In the genomic region with DNA sequence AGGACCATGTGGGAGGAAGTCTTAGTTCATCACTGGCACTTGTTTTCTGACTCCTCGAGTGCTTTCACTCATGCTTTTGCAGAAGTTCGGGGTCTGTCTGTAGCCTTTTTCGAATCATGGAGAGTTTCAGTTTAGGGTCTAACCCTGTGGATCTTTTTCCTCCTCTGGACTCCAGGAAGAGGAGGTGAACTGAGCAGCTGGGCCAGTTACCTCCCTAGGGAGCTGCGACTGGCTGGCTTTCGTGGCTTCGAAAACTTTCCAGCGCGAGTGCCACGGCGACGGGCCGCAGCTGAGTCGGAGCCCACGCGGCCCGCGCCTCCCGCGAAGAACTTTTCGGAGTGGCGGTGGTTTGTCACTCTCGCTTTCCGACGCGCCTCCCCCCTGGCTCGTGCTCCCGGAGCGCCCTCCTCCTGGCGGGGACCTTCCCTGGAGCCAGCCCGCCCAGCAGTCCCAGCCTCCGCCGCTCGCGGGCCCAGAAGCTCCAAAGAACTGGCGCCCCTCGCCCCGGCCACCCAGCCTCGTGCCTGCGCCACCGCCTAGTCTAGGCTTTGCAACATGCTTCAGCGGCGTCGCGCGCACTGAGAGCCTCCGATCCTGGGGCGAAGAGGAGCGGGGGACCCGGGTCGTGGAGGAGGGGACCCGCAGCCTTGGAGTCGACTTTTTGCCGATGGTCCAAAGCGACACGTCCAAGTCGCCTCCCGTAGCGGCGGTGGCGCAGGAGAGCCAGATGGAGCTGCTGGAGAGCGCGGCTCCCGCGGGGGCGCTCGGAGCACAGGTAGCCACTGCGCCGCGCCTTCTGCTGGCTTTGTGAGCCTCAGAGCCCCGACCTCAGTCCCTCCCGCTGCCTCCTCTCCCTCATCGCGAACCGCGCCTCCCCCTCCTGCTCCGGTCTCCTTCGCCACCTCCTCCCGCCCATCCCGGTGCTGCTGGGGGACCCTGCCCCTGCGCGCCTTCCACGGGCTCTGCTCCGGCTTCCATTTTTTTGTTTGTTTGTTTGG, we compare ENCODE assay signal across 9 mouse cellular contexts. TPM values are rescaled to one million over a fixed set of nuclear protein-coding genes. Genes with fewer than 3 reads are reported as not detected.
A peak's percentile ranks its signal among the peaks of the same experiment; 100 is the strongest.
DNase-seq lines count a peak whose midpoint lies in the region; ATAC-seq lines count a peak whose summit lies in the region.
"Had no signal": no experiment of that assay in that cellular context is flagged by ENCODE, and none has a peak within 500 bp of the region (broad histone marks: within the 10 kb centered on the region; RNA-seq: fewer than 3 reads in every experiment).

No protein-coding gene starts in this region.

- peak overlapping the region; percentile 58 for H3K4me3 ChIP-seq in limb, embryonic 11.5 days (ENCODE audit: low read depth, low read length)
- peak overlapping the region; percentile 60 for H3K4me3 ChIP-seq in midbrain, embryonic 12.5 days

- no peaks in the 10 kb centered on the region for H3K9me3 ChIP-seq in limb, embryonic 11.5 days (ENCODE audit: control insufficient read depth, low read length)
- no peaks in the 10 kb centered on the region for H3K9me3 ChIP-seq in midbrain, embryonic 12.5 days

- H3K4me1 ChIP-seq in limb, embryonic 11.5 days (ENCODE audit: control insufficient read depth, insufficient read depth, low read length): 0 out of 2 replicates have a peak, but pooled peaks cover 3% of the 10 kb centered on the region
- H3K4me1 ChIP-seq in midbrain, embryonic 12.5 days: peaks cover 24% of the 10 kb centered on the region

- no peaks in the 10 kb centered on the region for H3K36me3 ChIP-seq in limb, embryonic 11.5 days (ENCODE audit: control insufficient read depth, insufficient read depth, low read length)
- no peaks in the 10 kb centered on the region for H3K36me3 ChIP-seq in midbrain, embryonic 12.5 days

- peak; percentile 90 for ATAC-seq in limb, embryonic 11.5 days (ENCODE audit: insufficient number of reproducible peaks, low FRiP score, low TSS enrichment, low read depth)
- ATAC-seq in midbrain, embryonic 12.5 days (ENCODE audit: low FRiP score, low read depth): peak; percentile 87
- ATAC-seq in erythroid progenitor cell, adult 5-6 weeks (replicated peaks; ENCODE audit: low FRiP score, poor library complexity, severe bottlenecking): no peak

- no peaks in the 10 kb centered on the region for H3K27me3 ChIP-seq in limb, embryonic 11.5 days (ENCODE audit: control insufficient read depth, insufficient read depth, low read length)
- peaks cover 41% of the 10 kb centered on the region for H3K27me3 ChIP-seq in midbrain, embryonic 12.5 days

- peak; percentile 74 for DNase-seq in adrenal gland, adult 8-10 months
- peak; percentile 80 for DNase-seq in embryo, embryonic 11 days
- DNase-seq in heart, adult 11 months: peak; percentile 95
- DNase-seq in kidney, adult 11 months: peak; percentile 30
- DNase-seq in limb, embryonic 11.5 days (ENCODE audit: low spot score): peak; percentile 85
- peak; percentile 23 to 49 for DNase-seq in spleen, postnatal 10 days (ENCODE audit: low spot score in 2 of 2)

- under 1% methylated on average over 82 of the region's 83 CpGs for WGBS in limb, embryonic 11.5 days
- WGBS in midbrain, embryonic 12.5 days: under 1% methylated on average over 71 of the region's 83 CpGs

- H3K9ac ChIP-seq in limb, embryonic 11.5 days (ENCODE audit: low read length): peak overlapping the region; percentile 77
- peak overlapping the region; percentile 70 for H3K9ac ChIP-seq in midbrain, embryonic 12.5 days (replicated peaks)

- 0 out of 2 replicates have a peak overlapping the region, but pooled peaks have one; percentile 36 for H3K27ac ChIP-seq in limb, embryonic 11.5 days (replicated peaks; ENCODE audit: low read depth, low read length)
- H3K27ac ChIP-seq in midbrain, embryonic 12.5 days (replicated peaks): peak overlapping the region; percentile 35; the same call in 1 of the 2 replicates
- H3K27ac ChIP-seq: macrophage had no signal

- H3K4me2 ChIP-seq in limb, embryonic 11.5 days (ENCODE audit: low read depth, severe bottlenecking): peak overlapping the region; percentile 92
- peak overlapping the region; percentile 92 for H3K4me2 ChIP-seq in midbrain, embryonic 12.5 days (replicated peaks)

RNA-seq across cellular contexts. Expression of a gene that starts 1.2 kb away (rescaled TPM):
- total RNA-seq in adrenal gland, adult 8-10 months (2022): 10 to 100 TPM; 49.9 to 73.1 (median 57.5) TPM
- polyA plus RNA-seq in limb, embryonic 11.5 days (2014; fragmentation: Nextera tagmentation; extraction: Ambion mirVana): 1.8 and 2.7 TPM in 2 replicates
- polyA plus RNA-seq in midbrain, embryonic 12.5 days (2016; fragmentation: Nextera tagmentation; extraction: Ambion mirVana): 2.2 and 2.7 TPM in 2 replicates
- total RNA-seq in erythroid progenitor cell, adult 5-6 weeks (2015; ENCODE audit: low replicate concordance): not detected in 2 replicates
- 0.08 TPM in 1 of 2 replicates, not detected in the other for total RNA-seq in erythroid progenitor cell, adult 5-6 weeks (2017; ENCODE audit: low replicate concordance)
- polyA plus RNA-seq: macrophage had no signal

Comparison
In these comparisons a context has a peak if more than half of its experiments do, and no peak if none do; other contexts are left out.
1. DNase-seq: peak in every context shown above with its lines; median percentile 95 in heart, adult 11 months; 85 in limb, embryonic 11.5 days; 80 in embryo, embryonic 11 days; 74 in adrenal gland, adult 8-10 months; 36 in spleen, postnatal 10 days; 30 in kidney, adult 11 months.
2. RNA of a gene that starts 1.2 kb away (total RNA-seq): 49.9 to 73.1 TPM in adrenal gland, adult 8-10 months; 0.08 TPM in erythroid progenitor cell, adult 5-6 weeks; every median in the first group is over 10 times any median in the second.